Mouse (Mus musculus) midbrain, embryonic 14.5 days (tissue): ENCODE data around the gene Sv2c. TPM values are rescaled to one million over a fixed set of nuclear protein-coding genes. Genes with fewer than 3 reads are reported as not detected.

ENCODE experiments used
- ATAC-seq: fragments of 200-750 bp; cut with Nextera tagmentation; 2 replicates; pipeline ENCODE4 v1.8.0; 2017; ENCODE audit warnings: moderate number of reproducible peaks, moderate library complexity; ENCODE audit not compliant: low FRiP score, low TSS enrichment
- DNase-seq: peaks from one replicate; pipeline ENCODE4 v3.0.0-alpha.2; 2015
- H3K27ac ChIP-seq: fragments of 300-500 bp; sonication (generic); replicated peaks from 2 replicates; pipeline ENCODE4 v1.5.1; 2014; ENCODE audit warnings: mild to moderate bottlenecking, low read depth, low read length, moderate library complexity
- H3K27me3 ChIP-seq: fragments of 300-500 bp; sonication (generic); 2 replicates; pipeline ENCODE4 v1.6.1; 2014; ENCODE audit warnings: low read length, control low read depth, mixed read lengths; ENCODE audit not compliant: control insufficient read depth, insufficient read depth
- H3K36me3 ChIP-seq: fragments of 300-500 bp; sonication (generic); 2 replicates; pipeline ENCODE4 v1.6.1; 2014; ENCODE audit warnings: low read length, control low read depth; ENCODE audit not compliant: control insufficient read depth, insufficient read depth
- H3K4me1 ChIP-seq: fragments of 300-500 bp; sonication (generic); 2 replicates; pipeline ENCODE4 v1.6.1; 2014; ENCODE audit warnings: mild to moderate bottlenecking, antibody characterized with exemption, low read length, control low read depth; ENCODE audit not compliant: control insufficient read depth, insufficient read depth
- H3K4me2 ChIP-seq: fragments of 300-500 bp; sonication (generic); 2 replicates; pipeline ENCODE4 v1.6.1; 2014; ENCODE audit warnings: mild to moderate bottlenecking, low read length, moderate library complexity
- H3K4me3 ChIP-seq: fragments of 300-500 bp; sonication (generic); replicated peaks from 2 replicates; pipeline ENCODE4 v1.5.1; 2014; ENCODE audit warnings: low read depth, low read length
- H3K9ac ChIP-seq: fragments of 300-500 bp; sonication (generic); replicated peaks from 2 replicates; pipeline ENCODE4 v1.6.1; 2014; ENCODE audit warnings: mild to moderate bottlenecking, low read length, moderate library complexity
- H3K9me3 ChIP-seq: fragments of 300-500 bp; sonication (generic); 2 replicates; pipeline ENCODE4 v1.6.1; 2016; ENCODE audit warnings: low read length, control low read depth, mixed read lengths; ENCODE audit not compliant: control insufficient read depth
- WGBS: fragments of 180-500 bp; shearing (Covaris S2); extraction: QIAGEN DNeasy Blood & Tissue Kit; methylation state at CpG from one replicate; pipeline ENCODE4 v1.1.7; 2014; 5-methylcytosine and 5-hydroxymethylcytosine counted together
- polyA plus RNA-seq: library from polyadenylated mRNA; unstranded; fragments of >200 nt; fragmentation: Nextera tagmentation; extraction: Ambion mirVana; gene quantifications from 2 replicates; pipeline ENCODE4 v1.2.1, GENCODE M21; 2014

The Sv2c gene
- polyA plus RNA-seq, 1 experiment from 2014 or later: 9.2 TPM

- DNase-seq: peak; percentile 29
- H3K9me3 ChIP-seq: no peaks in the 10 kb centered on the region
- no peaks in the 10 kb centered on the region for H3K27me3 ChIP-seq
- H3K4me2 ChIP-seq: peak overlapping the region; percentile 75
- peak overlapping the region; percentile 40 for H3K4me3 ChIP-seq
- H3K9ac ChIP-seq: peak overlapping the region; percentile 49; the same call in 1 of the 2 replicates
- WGBS: 5% methylated on average over 10 of the region's 10 CpGs
- no peak overlapping the region for H3K27ac ChIP-seq
- 0 out of 2 replicates have a peak, but pooled peaks have one; percentile 6 for ATAC-seq
- peaks cover 26% of the 10 kb centered on the region for H3K4me1 ChIP-seq
- H3K36me3 ChIP-seq: no peaks in the 10 kb centered on the region
Measured at GRCm38 (mm10) chr13:95960477-95961185, 171.7 kb downstream of the Sv2c start.

- H3K4me3 ChIP-seq: no peak overlapping the region
Measured at GRCm38 (mm10) chr13:95959651-95960476, 172.5 kb downstream of the Sv2c start.

GRCm38 (mm10) chr13:95957134-95957533 is 175.2 kb downstream of the Sv2c start:
- no peaks in the 10 kb centered on the region for H3K27me3 ChIP-seq
- 94% methylated on average over 10 of the region's 10 CpGs for WGBS

More at GRCm38 (mm10) chr13:95959651-95960476, 172.5 kb downstream of the Sv2c start:
- H3K4me2 ChIP-seq: peak overlapping the region; percentile 26
- ATAC-seq (peak; percentile 19; the same call in 1 of the 2 replicates), DNase-seq (peak; percentile 58)
- no peaks in the 10 kb centered on the region for H3K36me3 ChIP-seq
- peaks cover 26% of the 10 kb centered on the region for H3K4me1 ChIP-seq
- H3K9ac ChIP-seq: no peak overlapping the region
- H3K9me3 ChIP-seq: no peaks in the 10 kb centered on the region
- H3K27me3 ChIP-seq: no peaks in the 10 kb centered on the region
- 3% methylated on average over 14 of the region's 14 CpGs for WGBS
- no peak overlapping the region; the same call in 1 of the 2 replicates for H3K27ac ChIP-seq

GRCm38 (mm10) chr13:95956327-95956781 is 176.0 kb downstream of the Sv2c start:
- ATAC-seq (no peak), DNase-seq (no peak)
- no peak overlapping the region for H3K4me2 ChIP-seq
- no peaks in the 10 kb centered on the region for H3K36me3 ChIP-seq
- no peak overlapping the region for H3K9ac ChIP-seq
- H3K9me3 ChIP-seq: no peaks in the 10 kb centered on the region
- H3K27ac ChIP-seq: no peak overlapping the region
- no peak overlapping the region for H3K4me3 ChIP-seq
- WGBS: 85% methylated on average over 2 of the region's 2 CpGs
- H3K27me3 ChIP-seq: no peaks in the 10 kb centered on the region
- H3K4me1 ChIP-seq: peaks cover 21% of the 10 kb centered on the region

More at GRCm38 (mm10) chr13:95957134-95957533, 175.2 kb downstream of the Sv2c start:
- Histone ChIP-seq H3K4me1 (peaks cover 27% of the 10 kb centered on the region), H3K27ac (no peak overlapping the region), H3K4me3 (no peak overlapping the region), H3K9me3 (no peaks in the 10 kb centered on the region), H3K9ac (no peak overlapping the region), H3K36me3 (no peaks in the 10 kb centered on the region), H3K4me2 (no peak overlapping the region)
- no peak for ATAC-seq
- DNase-seq: no peak

GRCm38 (mm10) chr13:95955204-95955603 is 177.2 kb downstream of the Sv2c start:
- Histone ChIP-seq H3K9me3 (no peaks in the 10 kb centered on the region), H3K4me2 (no peak overlapping the region), H3K36me3 (no peaks in the 10 kb centered on the region), H3K27me3 (no peaks in the 10 kb centered on the region), H3K9ac (no peak overlapping the region), H3K4me3 (no peak overlapping the region), H3K27ac (no peak overlapping the region), H3K4me1 (peaks cover 12% of the 10 kb centered on the region)
- WGBS: 85% methylated on average over 5 of the region's 5 CpGs
- no peak for ATAC-seq
- DNase-seq: no peak

- no peak overlapping the region for H3K4me2 ChIP-seq
- no peaks in the 10 kb centered on the region for H3K36me3 ChIP-seq
- H3K9me3 ChIP-seq: no peaks in the 10 kb centered on the region
- peaks cover 3% of the 10 kb centered on the region; the same call in 1 of the 2 replicates for H3K4me1 ChIP-seq
- H3K9ac ChIP-seq: no peak overlapping the region
- ATAC-seq: no peak
- 17% methylated on average over 4 of the region's 4 CpGs for WGBS
- no peak overlapping the region for H3K27ac ChIP-seq
- no peaks in the 10 kb centered on the region for H3K27me3 ChIP-seq
- peak; percentile 51 for DNase-seq
- no peak overlapping the region for H3K4me3 ChIP-seq
Measured at GRCm38 (mm10) chr13:95953636-95954035, 178.7 kb downstream of the Sv2c start.

GRCm38 (mm10) chr13:95952263-95952662 is 180.1 kb downstream of the Sv2c start:
- H3K27ac ChIP-seq: no peak overlapping the region
- H3K9ac ChIP-seq: no peak overlapping the region
- WGBS: 87% methylated on average over 4 of the region's 4 CpGs
- no peak for ATAC-seq
- no peaks in the 10 kb centered on the region for H3K27me3 ChIP-seq
- H3K36me3 ChIP-seq: no peaks in the 10 kb centered on the region
- no peak overlapping the region for H3K4me2 ChIP-seq
- no peak for DNase-seq
- H3K4me1 ChIP-seq: peaks cover 3% of the 10 kb centered on the region; the same call in 1 of the 2 replicates
- H3K4me3 ChIP-seq: no peak overlapping the region
- H3K9me3 ChIP-seq: no peaks in the 10 kb centered on the region

- no peak overlapping the region for H3K4me3 ChIP-seq
- WGBS: 69% methylated on average over 7 of the region's 7 CpGs
- H3K36me3 ChIP-seq: no peaks in the 10 kb centered on the region
- no peak overlapping the region for H3K27ac ChIP-seq
- no peak; the same call in 1 of the 2 replicates for ATAC-seq
- H3K9me3 ChIP-seq: no peaks in the 10 kb centered on the region
- peak; percentile 55 for DNase-seq
- H3K4me1 ChIP-seq: peaks cover 3% of the 10 kb centered on the region; the same call in 1 of the 2 replicates
- H3K4me2 ChIP-seq: no peak overlapping the region
- H3K27me3 ChIP-seq: no peaks in the 10 kb centered on the region
- no peak overlapping the region for H3K9ac ChIP-seq
Measured at GRCm38 (mm10) chr13:95951098-95951894, 181.1 kb downstream of the Sv2c start.
